Mouse (Mus musculus): ENCODE measurements around the gene Tmed1. TPM values are rescaled to one million over a fixed set of nuclear protein-coding genes. Genes with fewer than 3 reads are reported as not detected.
"Not testable (repeated sequence)": the region's sequence is repeated elsewhere in the genome, so short reads cannot be mapped to it uniquely, and the experiment has no call there.

Gene Tmed1
- total and polyA plus RNA-seq, 3 experiments = 40.9 to 48.1 (median 47.2) TPM

GRCm38 (mm10) chr9:21494726-21495125 lies 15.3 kb downstream of the Tmed1 start:
- Histone ChIP-seq H3K36me3 (ENCODE audit: control insufficient read depth, insufficient read depth, low read length) (no peaks in the 10 kb centered on the region), H3K27ac (no peak overlapping the region), H3K27me3 (ENCODE audit: control insufficient read depth, insufficient read depth, low read length) (no peaks in the 10 kb centered on the region), H3K4me1 (ENCODE audit: control insufficient read depth, insufficient read depth, low read length) (peaks cover 2% of the 10 kb centered on the region; the same call in 1 of the 2 replicates), H3K4me3 (no peak overlapping the region), H3K79me2 (replicated peaks; ENCODE audit: control insufficient read depth, insufficient read depth, low read length) (no peaks in the 10 kb centered on the region), H3K9ac (ENCODE audit: low read depth, low read length) (no peak overlapping the region)
- intact Hi-C loops (cut with DNase I) = no loop called here
- TF ChIP-seq POLR2A (IDR thresholded peaks at IDR 0.05; ENCODE audit: insufficient read depth, low read depth, low read length) (no peak), CTCF (IDR thresholded peaks at IDR 0.05) (no peak), EP300 (IDR thresholded peaks at IDR 0.05; ENCODE audit: insufficient read depth, low read depth, low read length) (no peak)
- 56% methylated on average over 9 of the region's 9 CpGs for WGBS
- DNase-seq = no peak

GRCm38 (mm10) chr9:21493907-21494306 lies 16.1 kb downstream of the Tmed1 start:
- 66% methylated on average over 2 of the region's 2 CpGs for WGBS

GRCm38 (mm10) chr9:21490696-21491095 lies 19.4 kb downstream of the Tmed1 start:
- Histone ChIP-seq H3K4me1 (ENCODE audit: control insufficient read depth, insufficient read depth, low read length) (no peaks in the 10 kb centered on the region), H3K79me2 (replicated peaks; ENCODE audit: control insufficient read depth, insufficient read depth, low read length) (no peaks in the 10 kb centered on the region), H3K4me3 (no peak overlapping the region), H3K36me3 (ENCODE audit: control insufficient read depth, insufficient read depth, low read length) (no peaks in the 10 kb centered on the region), H3K27me3 (ENCODE audit: control insufficient read depth, insufficient read depth, low read length) (no peaks in the 10 kb centered on the region), H3K9ac (ENCODE audit: low read depth, low read length) (no peak overlapping the region), H3K27ac (no peak overlapping the region)
- intact Hi-C loops (cut with DNase I) = no loop called here
- TF ChIP-seq POLR2A (IDR thresholded peaks at IDR 0.05; ENCODE audit: insufficient read depth, low read depth, low read length) = no peak
- TF ChIP-seq EP300 (IDR thresholded peaks at IDR 0.05; ENCODE audit: insufficient read depth, low read depth, low read length) = no peak
- TF ChIP-seq CTCF (IDR thresholded peaks at IDR 0.05) = no peak
- DNase-seq = no peak
- WGBS = 91% methylated on average over 9 of the region's 9 CpGs

More at GRCm38 (mm10) chr9:21493907-21494306, 16.1 kb downstream of the Tmed1 start:
- H3K79me2 ChIP-seq (replicated peaks; ENCODE audit: control insufficient read depth, insufficient read depth, low read length) = no peaks in the 10 kb centered on the region
- no peak overlapping the region for H3K4me3 ChIP-seq
- no peaks in the 10 kb centered on the region for H3K27me3 ChIP-seq (ENCODE audit: control insufficient read depth, insufficient read depth, low read length)
- no peak overlapping the region for H3K9ac ChIP-seq (ENCODE audit: low read depth, low read length)
- no peak for TF ChIP-seq EP300 (IDR thresholded peaks at IDR 0.05; ENCODE audit: insufficient read depth, low read depth, low read length)
- no peak for TF ChIP-seq CTCF (IDR thresholded peaks at IDR 0.05)
- no peak for TF ChIP-seq POLR2A (IDR thresholded peaks at IDR 0.05; ENCODE audit: insufficient read depth, low read depth, low read length)
- no peak for DNase-seq
- intact Hi-C loops (cut with DNase I) = no loop called here
- no peak overlapping the region for H3K27ac ChIP-seq
- H3K4me1 ChIP-seq (ENCODE audit: control insufficient read depth, insufficient read depth, low read length) = peaks cover 2% of the 10 kb centered on the region; the same call in 1 of the 2 replicates
- no peaks in the 10 kb centered on the region for H3K36me3 ChIP-seq (ENCODE audit: control insufficient read depth, insufficient read depth, low read length)

DNA sequence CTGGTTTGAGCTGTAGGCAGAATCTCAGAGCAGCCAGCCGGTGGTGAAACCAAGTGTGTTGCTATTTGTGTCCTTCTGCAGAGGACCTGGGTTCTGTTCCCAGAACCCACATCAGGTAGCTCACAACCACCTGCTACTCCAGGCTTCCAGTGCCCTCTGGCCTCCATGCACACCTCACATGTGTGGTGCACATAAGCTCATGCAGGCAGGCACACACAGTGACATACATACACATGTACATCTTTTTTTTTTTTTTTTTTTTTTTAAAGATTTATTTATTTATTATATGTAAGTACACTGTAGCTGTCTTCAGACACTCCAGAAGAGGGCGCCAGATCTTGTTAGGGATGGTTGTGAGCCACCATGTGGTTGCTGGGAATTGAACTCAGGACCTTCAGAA lies 21.8 kb downstream of the Tmed1 start:
- H3K27ac ChIP-seq; DNase-seq; H3K4me3 ChIP-seq; intact Hi-C loops (cut with DNase I); H3K27me3 ChIP-seq (ENCODE audit: control insufficient read depth, insufficient read depth, low read length); H3K36me3 ChIP-seq (ENCODE audit: control insufficient read depth, insufficient read depth, low read length); H3K79me2 ChIP-seq (replicated peaks; ENCODE audit: control insufficient read depth, insufficient read depth, low read length); H3K4me1 ChIP-seq (ENCODE audit: control insufficient read depth, insufficient read depth, low read length); H3K9ac ChIP-seq (ENCODE audit: low read depth, low read length): not testable (repeated sequence)
- WGBS = 83% methylated on average over 1 of the region's 2 CpGs

GRCm38 (mm10) chr9:21484065-21484464 lies 26.0 kb downstream of the Tmed1 start:
- Histone ChIP-seq H3K4me3 (no peak overlapping the region), H3K36me3 (ENCODE audit: control insufficient read depth, insufficient read depth, low read length) (no peaks in the 10 kb centered on the region), H3K9ac (ENCODE audit: low read depth, low read length) (no peak overlapping the region), H3K4me1 (ENCODE audit: control insufficient read depth, insufficient read depth, low read length) (no peaks in the 10 kb centered on the region), H3K27ac (no peak overlapping the region), H3K79me2 (replicated peaks; ENCODE audit: control insufficient read depth, insufficient read depth, low read length) (no peaks in the 10 kb centered on the region), H3K27me3 (ENCODE audit: control insufficient read depth, insufficient read depth, low read length) (no peaks in the 10 kb centered on the region)
- TF ChIP-seq EP300 (IDR thresholded peaks at IDR 0.05; ENCODE audit: insufficient read depth, low read depth, low read length) (no peak), POLR2A (IDR thresholded peaks at IDR 0.05; ENCODE audit: insufficient read depth, low read depth, low read length) (no peak), CTCF (IDR thresholded peaks at IDR 0.05) (no peak)
- WGBS = 70% methylated on average over 4 of the region's 4 CpGs
- intact Hi-C loops (cut with DNase I) = no loop called here
- no peak for DNase-seq

DNA sequence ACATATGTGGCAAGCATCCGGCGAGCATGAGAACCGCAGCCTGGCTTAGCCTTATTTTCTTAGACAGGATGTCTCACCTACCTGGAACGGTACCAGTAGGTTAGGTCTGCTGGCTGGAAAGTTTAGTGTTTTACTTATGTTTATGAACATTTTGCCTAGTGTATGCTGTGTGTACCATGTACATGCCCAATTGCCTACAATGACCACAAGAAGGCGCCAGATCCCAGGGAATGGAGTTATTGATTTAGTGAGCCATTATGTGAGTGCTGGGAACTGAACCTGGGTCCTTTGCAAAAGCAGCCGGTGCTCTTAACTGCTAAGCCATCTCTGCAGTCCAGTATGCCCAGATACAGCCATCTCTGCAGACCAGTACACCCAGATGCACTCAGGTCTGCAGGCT lies 32.3 kb downstream of the Tmed1 start:
- Histone ChIP-seq H3K4me1 (ENCODE audit: control insufficient read depth, insufficient read depth, low read length) (no peaks in the 10 kb centered on the region), H3K27ac (no peak overlapping the region), H3K27me3 (ENCODE audit: control insufficient read depth, insufficient read depth, low read length) (no peaks in the 10 kb centered on the region), H3K79me2 (replicated peaks; ENCODE audit: control insufficient read depth, insufficient read depth, low read length) (no peaks in the 10 kb centered on the region), H3K36me3 (ENCODE audit: control insufficient read depth, insufficient read depth, low read length) (no peaks in the 10 kb centered on the region), H3K9ac (ENCODE audit: low read depth, low read length) (no peak overlapping the region), H3K4me3 (no peak overlapping the region)
- TF ChIP-seq EP300 (IDR thresholded peaks at IDR 0.05; ENCODE audit: insufficient read depth, low read depth, low read length) (no peak), CTCF (IDR thresholded peaks at IDR 0.05) (peak; percentile 29; the same call in 1 of the 2 replicates), POLR2A (IDR thresholded peaks at IDR 0.05; ENCODE audit: insufficient read depth, low read depth, low read length) (no peak)
- intact Hi-C loops (cut with DNase I) = no loop called here
- 97% methylated on average over 6 of the region's 6 CpGs for WGBS
- no peak for DNase-seq

Measured in heart, adult 2 months (tissue).